Mouse (Mus musculus) limb, embryonic 14.5 days (tissue): Measurements from ENCODE around the gene Hipk3. TPM values are rescaled to one million over a fixed set of nuclear protein-coding genes. Genes with fewer than 3 reads are reported as not detected.

Experiments
- ATAC-seq: fragments of 200-750 bp; cut with Nextera tagmentation; 2 replicates; pipeline ENCODE4 v1.8.0; 2017; ENCODE audit warnings: low read depth, moderate number of reproducible peaks, moderate TSS enrichment; ENCODE audit not compliant: low FRiP score
- DNase-seq: peaks from one replicate; pipeline ENCODE4 v3.0.0-alpha.2; 2015; ENCODE audit warnings: low spot score
- H3K27ac ChIP-seq: fragments of 300-500 bp; sonication (generic); replicated peaks from 2 replicates; pipeline ENCODE4 v1.5.1; 2014; ENCODE audit warnings: low read depth, mild to moderate bottlenecking, low read length, moderate library complexity, mixed read lengths
- H3K27me3 ChIP-seq: fragments of 300-500 bp; sonication (generic); 2 replicates; pipeline ENCODE4 v1.6.1; 2014; ENCODE audit warnings: low read length, mixed read lengths; ENCODE audit not compliant: control insufficient read depth, insufficient read depth
- H3K36me3 ChIP-seq: fragments of 300-500 bp; sonication (generic); 2 replicates; pipeline ENCODE4 v1.6.1; 2014; ENCODE audit warnings: mild to moderate bottlenecking, low read length, moderate library complexity, mixed read lengths; ENCODE audit not compliant: control insufficient read depth, insufficient read depth
- H3K4me1 ChIP-seq: fragments of 300-500 bp; sonication (generic); 2 replicates; pipeline ENCODE4 v1.6.1; 2014; ENCODE audit warnings: antibody characterized with exemption, low read length, mixed read lengths; ENCODE audit not compliant: control insufficient read depth, insufficient read depth
- H3K4me2 ChIP-seq: fragments of 300-500 bp; sonication (generic); replicated peaks from 2 replicates; pipeline ENCODE4 v1.6.1; 2014; ENCODE audit warnings: low read depth, mild to moderate bottlenecking, low read length, moderate library complexity; ENCODE audit not compliant: severe bottlenecking
- H3K4me3 ChIP-seq: fragments of 300-500 bp; sonication (generic); replicated peaks from 2 replicates; pipeline ENCODE4 v1.5.1; 2014; ENCODE audit warnings: low read length
- H3K9ac ChIP-seq: fragments of 300-500 bp; sonication (generic); 2 replicates; pipeline ENCODE4 v1.6.1; 2014; ENCODE audit warnings: mild to moderate bottlenecking, low read depth, low read length, moderate library complexity; ENCODE audit not compliant: severe bottlenecking
- H3K9me3 ChIP-seq: fragments of 300-500 bp; sonication (generic); 2 replicates; pipeline ENCODE4 v1.6.1; 2016; ENCODE audit warnings: low read length; ENCODE audit not compliant: control insufficient read depth
- POLR2A ChIP-seq: fragments of 200-500 bp; IDR thresholded peaks from 2 replicates; pipeline ENCODE4 v1.8.0; 2012; ENCODE audit warnings: inconsistent platforms, mild to moderate bottlenecking, moderate library complexity, borderline replicate concordance; ENCODE audit not compliant: insufficient read depth, insufficient read length; ENCODE audit errors: extremely low read depth
- WGBS: fragments of 180-500 bp; shearing (Covaris S2); extraction: QIAGEN DNeasy Blood & Tissue Kit; methylation state at CpG from one replicate; pipeline ENCODE4 v1.1.7; 2014; 5-methylcytosine and 5-hydroxymethylcytosine counted together
- polyA plus RNA-seq, 2 experiments: library from polyadenylated mRNA; depleted of rRNA in 1 of 2; stranded (reverse) in 1 of 2; unstranded in 1 of 2; fragments of >200 nt; fragmentation: Nextera tagmentation in 1 of 2; extraction: Ambion mirVana in 1 of 2; gene quantifications; 2 replicates each; pipeline versions ENCODE4 v1.2.1 to v1.2.3; 2012 to 2014

Gene Hipk3
- polyA plus RNA-seq, 2 experiments = 26.2 to 31.4 TPM

DNA sequence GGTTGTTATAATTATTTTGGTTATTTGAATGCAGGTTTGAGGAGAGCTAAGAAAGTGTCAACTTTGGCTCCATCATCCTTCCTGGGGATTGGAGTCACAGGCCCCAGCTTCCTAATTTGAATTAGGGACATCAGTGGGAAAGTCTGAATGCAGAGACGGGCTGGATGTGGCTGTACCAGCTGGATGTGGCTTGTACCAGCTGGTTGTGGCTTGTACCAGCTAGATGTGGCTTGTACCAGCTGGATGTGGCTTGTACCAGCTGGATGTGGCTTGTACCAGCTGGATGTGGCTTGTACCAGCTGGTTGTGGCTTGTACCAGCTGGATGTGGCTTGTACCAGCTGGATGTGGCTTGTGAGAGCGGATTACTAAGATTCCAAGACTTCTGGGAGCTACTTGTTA lies 74.8 kb downstream of the Hipk3 start:
- no peak overlapping the region for H3K4me3 ChIP-seq
- ATAC-seq (no peak), DNase-seq (no peak)
- H3K36me3 ChIP-seq = no peaks in the 10 kb centered on the region
- no peaks in the 10 kb centered on the region for H3K4me1 ChIP-seq
- no peak overlapping the region for H3K9ac ChIP-seq
- 82% methylated on average over 2 of the region's 2 CpGs for WGBS
- H3K27me3 ChIP-seq = no peaks in the 10 kb centered on the region
- H3K9me3 ChIP-seq = no peaks in the 10 kb centered on the region
- no peak for TF ChIP-seq POLR2A
- H3K27ac ChIP-seq = no peak overlapping the region
- no peak overlapping the region for H3K4me2 ChIP-seq

- 79% methylated on average over 3 of the region's 3 CpGs for WGBS
- DNase-seq (no peak), ATAC-seq (no peak)
- H3K36me3 ChIP-seq = no peaks in the 10 kb centered on the region
- no peak overlapping the region for H3K27ac ChIP-seq
- peaks cover 42% of the 10 kb centered on the region for H3K27me3 ChIP-seq
- no peak for TF ChIP-seq POLR2A
- H3K4me2 ChIP-seq = no peak overlapping the region
- no peaks in the 10 kb centered on the region for H3K9me3 ChIP-seq
- no peak overlapping the region for H3K4me3 ChIP-seq
- H3K4me1 ChIP-seq = peaks cover 4% of the 10 kb centered on the region; the same call in 1 of the 2 replicates
- H3K9ac ChIP-seq = no peak overlapping the region
Observed at GRCm38 (mm10) chr2:104413011-104413410, 81.2 kb downstream of the Hipk3 start.

GRCm38 (mm10) chr2:104412496-104412895 lies 81.8 kb downstream of the Hipk3 start:
- H3K27ac ChIP-seq = no peak overlapping the region
- H3K36me3 ChIP-seq = no peaks in the 10 kb centered on the region
- no peak for TF ChIP-seq POLR2A
- DNase-seq = no peak
- no peak overlapping the region for H3K4me2 ChIP-seq
- WGBS = 35% methylated on average over 4 of the region's 4 CpGs
- no peak overlapping the region for H3K9ac ChIP-seq
- H3K4me3 ChIP-seq = no peak overlapping the region
- H3K27me3 ChIP-seq = peaks cover 46% of the 10 kb centered on the region
- H3K4me1 ChIP-seq = peaks cover 4% of the 10 kb centered on the region; the same call in 1 of the 2 replicates
- no peak for ATAC-seq
- no peaks in the 10 kb centered on the region for H3K9me3 ChIP-seq

DNA sequence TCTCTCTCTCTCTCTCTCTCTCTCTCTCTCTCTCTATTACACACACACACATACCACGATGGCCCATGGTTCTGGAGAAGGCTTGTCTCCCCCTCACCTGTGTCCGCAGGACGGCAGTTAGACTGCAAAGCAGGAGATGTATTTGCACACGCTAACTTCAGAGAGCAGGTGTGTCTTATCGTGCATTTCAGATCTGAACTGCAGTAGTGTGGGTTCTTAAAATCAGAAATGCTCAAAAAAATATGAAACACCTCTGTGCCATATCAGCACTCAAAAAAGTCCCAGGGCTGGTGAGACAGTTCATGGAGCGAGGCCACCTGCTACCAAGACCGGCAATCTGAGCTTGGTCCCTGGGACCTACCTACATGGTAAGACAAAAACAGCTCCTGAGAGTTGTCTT lies 82.4 kb downstream of the Hipk3 start:
- Histone ChIP-seq H3K4me2 (no peak overlapping the region), H3K27ac (no peak overlapping the region), H3K36me3 (no peaks in the 10 kb centered on the region), H3K9me3 (no peaks in the 10 kb centered on the region), H3K9ac (no peak overlapping the region), H3K4me3 (no peak overlapping the region), H3K27me3 (peaks cover 46% of the 10 kb centered on the region), H3K4me1 (peaks cover 4% of the 10 kb centered on the region; the same call in 1 of the 2 replicates)
- no peak for TF ChIP-seq POLR2A
- no peak for DNase-seq
- 86% methylated on average over 7 of the region's 7 CpGs for WGBS
- no peak for ATAC-seq

DNA sequence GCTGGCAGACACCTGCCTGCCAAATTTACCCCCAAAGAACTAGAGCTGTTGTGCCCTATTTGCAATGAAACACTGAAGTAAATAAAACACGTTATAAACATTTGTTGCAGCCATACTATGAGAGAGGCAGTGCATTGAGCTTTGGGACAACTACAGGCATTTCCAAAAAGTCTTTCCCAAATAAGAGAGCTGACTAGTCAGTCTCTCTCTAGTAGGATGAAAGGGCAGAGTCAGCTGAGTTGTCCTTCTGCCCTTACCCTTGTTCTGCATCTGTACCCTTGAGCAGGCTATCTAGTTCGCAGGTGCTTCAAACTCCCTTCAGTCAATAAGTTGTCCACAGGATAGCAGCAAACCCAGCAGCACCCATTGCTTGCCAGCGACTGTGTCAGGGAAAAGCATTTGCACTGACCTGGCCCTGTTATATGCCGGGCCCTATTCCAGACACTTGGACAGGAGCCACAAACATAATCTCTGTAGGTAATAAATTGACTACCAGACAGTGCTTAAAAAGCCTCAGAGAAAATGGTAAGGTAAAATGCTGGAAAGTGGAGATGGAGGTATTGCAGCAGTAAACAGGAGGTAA lies 83.2 kb downstream of the Hipk3 start, which contains the start of gene D430041D05Rik:
Gene D430041D05Rik (minus strand): TSS at position 51 of the 583 bp plus-strand sequence.
- TF ChIP-seq POLR2A = no peak
- Histone ChIP-seq H3K27ac (no peak within 1 kb of the TSS), H3K4me3 (peak within 1 kb of the TSS; percentile 63), H3K4me1 (peaks cover 4% of the 10 kb centered on the region; the same call in 1 of the 2 replicates), H3K36me3 (no peaks in the 10 kb centered on the region), H3K4me2 (peak within 1 kb of the TSS; percentile 100), H3K9me3 (no peaks in the 10 kb centered on the region), H3K9ac (peak within 1 kb of the TSS; percentile 59), H3K27me3 (peaks cover 46% of the 10 kb centered on the region)
- WGBS = 41% methylated on average over 4 of the region's 4 CpGs
- DNase-seq = no peak
- no peak for ATAC-seq
